8 mouse cellular contexts compared by ENCODE assay signal in the genomic region with DNA sequence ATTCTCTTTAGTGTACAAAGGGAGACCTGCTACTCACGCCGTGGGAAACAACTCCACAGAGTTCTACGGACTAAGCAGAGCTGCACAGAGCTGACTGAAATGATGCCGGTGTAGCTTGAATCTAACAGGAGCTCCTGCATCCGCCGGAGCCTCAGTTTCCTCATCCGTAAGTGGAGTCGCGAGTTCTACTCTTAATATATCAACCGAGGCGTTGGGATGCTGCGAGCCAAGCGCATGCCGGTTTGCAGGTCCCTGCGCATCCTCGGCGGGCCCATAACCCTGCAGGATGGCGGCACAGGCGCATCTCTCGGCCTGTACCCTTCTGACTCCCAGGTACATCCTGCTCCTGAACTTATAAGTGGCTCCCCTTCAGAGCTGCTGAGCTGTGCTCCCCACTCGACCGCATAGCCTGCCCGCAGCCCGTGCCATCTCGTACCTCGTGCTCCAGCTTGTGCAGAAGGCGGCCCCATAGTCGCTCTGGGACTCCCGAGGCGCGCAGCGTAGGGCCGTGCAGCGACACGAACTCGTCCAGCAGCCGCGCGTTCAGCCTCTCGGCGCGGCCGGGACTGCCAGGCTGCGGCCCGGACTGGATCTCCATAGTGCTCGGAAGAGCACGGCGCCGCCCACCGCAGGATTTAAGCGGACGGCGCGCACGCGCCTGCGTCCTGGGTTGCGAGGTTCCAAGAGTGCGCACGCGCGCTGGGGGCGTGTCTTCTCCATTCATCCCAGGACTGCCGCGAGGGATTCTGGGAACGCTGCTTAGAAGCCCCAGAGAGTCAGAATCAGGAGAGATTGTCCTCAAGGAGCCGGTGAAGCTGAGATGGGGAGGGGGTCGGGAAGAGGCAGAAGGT. TPM values are rescaled to one million over a fixed set of nuclear protein-coding genes. Genes with fewer than 3 reads are reported as not detected.
DNase-seq lines count a peak whose midpoint lies in the region; ATAC-seq and TF ChIP-seq lines count a peak whose summit lies in the region.

Ttll12 (minus strand) TSS at position 645 of the 851 bp plus-strand sequence.

- H3K4me2 ChIP-seq in forebrain, embryonic 12.5 days, result peak within 1 kb of the TSS; percentile 93
- H3K4me2 ChIP-seq in heart, postnatal 0 days (ENCODE audit: low read depth, low read length), result peak within 1 kb of the TSS; percentile 62
- peak within 1 kb of the TSS; percentile 93 for H3K4me2 ChIP-seq in liver, embryonic 16.5 days (ENCODE audit: low read depth, low read length)
- H3K4me2 ChIP-seq in neural tube, embryonic 13.5 days, result peak within 1 kb of the TSS; percentile 72

- no peak for TF ChIP-seq EP300 in heart, postnatal 0 days (IDR thresholded peaks at IDR 0.05; ENCODE audit: low read depth)

- no peaks in the 10 kb centered on the region for H3K9me3 ChIP-seq in E14TG2a.4 (ENCODE audit: low read length)
- no peaks in the 10 kb centered on the region for H3K9me3 ChIP-seq in forebrain, embryonic 12.5 days
- no peaks in the 10 kb centered on the region for H3K9me3 ChIP-seq in heart, postnatal 0 days (replicated peaks; ENCODE audit: control insufficient read depth, low read length)
- H3K9me3 ChIP-seq in liver, embryonic 16.5 days (replicated peaks; ENCODE audit: control insufficient read depth, low read length), result no peaks in the 10 kb centered on the region
- no peaks in the 10 kb centered on the region for H3K9me3 ChIP-seq in neural tube, embryonic 13.5 days

- ATAC-seq in forebrain, embryonic 12.5 days (ENCODE audit: low FRiP score), result peak; percentile 96
- ATAC-seq in heart, postnatal 0 days (ENCODE audit: insufficient read depth, low read depth), result peak; percentile 95
- peak; percentile 76 for ATAC-seq in liver, embryonic 16.5 days (ENCODE audit: low read depth)
- peak; percentile 95 for ATAC-seq in neural tube, embryonic 13.5 days (ENCODE audit: low read depth)

- H3K4me1 ChIP-seq in E14TG2a.4 (replicated peaks; ENCODE audit: low read depth, low read length), result peaks cover 36% of the 10 kb centered on the region
- peaks cover 22% of the 10 kb centered on the region for H3K4me1 ChIP-seq in forebrain, embryonic 12.5 days
- 0 out of 2 replicates have a peak, but pooled peaks cover 4% of the 10 kb centered on the region for H3K4me1 ChIP-seq in heart, postnatal 0 days (ENCODE audit: control insufficient read depth, insufficient read depth)
- H3K4me1 ChIP-seq in liver, embryonic 16.5 days (ENCODE audit: control insufficient read depth, low read depth, low read length), result peaks cover 43% of the 10 kb centered on the region
- H3K4me1 ChIP-seq in neural tube, embryonic 13.5 days (replicated peaks), result peaks cover 34% of the 10 kb centered on the region

- WGBS in forebrain, embryonic 12.5 days, result under 1% methylated on average over 68 of the region's 68 CpGs
- under 1% methylated on average over 68 of the region's 68 CpGs for WGBS in heart, postnatal 0 days
- under 1% methylated on average over 68 of the region's 68 CpGs for WGBS in liver, embryonic 16.5 days (ENCODE audit: insufficient replicate concordance)
- under 1% methylated on average over 68 of the region's 68 CpGs for whole genome bisulfite sequencing in neural tube, embryonic 13.5 days

- H3K9ac ChIP-seq in forebrain, embryonic 12.5 days, result peak within 1 kb of the TSS; percentile 77
- peak within 1 kb of the TSS; percentile 60 for H3K9ac ChIP-seq in heart, postnatal 0 days (replicated peaks; ENCODE audit: low read depth, low read length)
- peak within 1 kb of the TSS; percentile 89 for H3K9ac ChIP-seq in liver, embryonic 16.5 days (ENCODE audit: low read depth, low read length)
- peak within 1 kb of the TSS; percentile 84 for H3K9ac ChIP-seq in neural tube, embryonic 13.5 days

- peaks cover 37% of the 10 kb centered on the region for H3K36me3 ChIP-seq in E14TG2a.4 (ENCODE audit: insufficient read depth, low read length)
- H3K36me3 ChIP-seq in forebrain, embryonic 12.5 days (replicated peaks), result peaks cover 6% of the 10 kb centered on the region
- H3K36me3 ChIP-seq in heart, postnatal 0 days (replicated peaks; ENCODE audit: control insufficient read depth, insufficient read depth, low read length), result no peaks in the 10 kb centered on the region
- no peaks in the 10 kb centered on the region for H3K36me3 ChIP-seq in liver, embryonic 16.5 days (ENCODE audit: control insufficient read depth, insufficient read depth)
- H3K36me3 ChIP-seq in neural tube, embryonic 13.5 days, result 0 out of 2 replicates have a peak, but pooled peaks cover 12% of the 10 kb centered on the region

- no peaks in the 10 kb centered on the region for H3K27me3 ChIP-seq in E14TG2a.4 (ENCODE audit: insufficient read depth, low read length)
- H3K27me3 ChIP-seq in forebrain, embryonic 12.5 days, result no peaks in the 10 kb centered on the region
- H3K27me3 ChIP-seq in heart, postnatal 0 days (ENCODE audit: control insufficient read depth, insufficient read depth, low read length), result no peaks in the 10 kb centered on the region
- H3K27me3 ChIP-seq in liver, embryonic 16.5 days (ENCODE audit: control insufficient read depth, insufficient read depth, low read depth, low read length), result no peaks in the 10 kb centered on the region
- no peaks in the 10 kb centered on the region for H3K27me3 ChIP-seq in neural tube, embryonic 13.5 days

- peak within 1 kb of the TSS; percentile 66 for H3K27ac ChIP-seq in forebrain, embryonic 12.5 days
- no peak within 1 kb of the TSS for H3K27ac ChIP-seq in heart, postnatal 0 days (ENCODE audit: low read depth)
- peak within 1 kb of the TSS; percentile 99 for H3K27ac ChIP-seq in liver, embryonic 16.5 days (ENCODE audit: low read length)
- H3K27ac ChIP-seq in neural tube, embryonic 13.5 days (replicated peaks), result peak within 1 kb of the TSS; percentile 81

- H3K4me3 ChIP-seq in E14TG2a.4 (replicated peaks; ENCODE audit: low read length), result peak within 1 kb of the TSS; percentile 90
- H3K4me3 ChIP-seq in forebrain, embryonic 12.5 days (replicated peaks), result peak within 1 kb of the TSS; percentile 72
- peak within 1 kb of the TSS; percentile 69 for H3K4me3 ChIP-seq in heart, postnatal 0 days (ENCODE audit: low read depth, low read length)
- peak within 1 kb of the TSS; percentile 93 for H3K4me3 ChIP-seq in liver, embryonic 16.5 days (ENCODE audit: low read depth, low read length)
- H3K4me3 ChIP-seq in neural tube, embryonic 13.5 days, result peak within 1 kb of the TSS; percentile 80

- no peak for TF ChIP-seq CTCF in E14TG2a.4 (conservative IDR thresholded peaks at IDR 0.05; ENCODE audit: low read length)
- no peak for TF ChIP-seq CTCF in heart, postnatal 0 days (IDR thresholded peaks at IDR 0.05; ENCODE audit: low read depth)

- DNase-seq in c-Kit-positive CD71-positive TER-119-positive erythroid progenitor cells, embryonic 14.5 days (ENCODE audit: low spot score), result peak; percentile 98
- peak; percentile 95 for DNase-seq in heart, postnatal 0 days (ENCODE audit: low spot score)
- peak; percentile 98 for DNase-seq in kidney, postnatal 4 days
- peak; percentile 98 for DNase-seq in testis, postnatal 10 days (ENCODE audit: low spot score)

RNA-seq across cellular contexts. Expression of gene Ttll12, which starts in this region (rescaled TPM):
- polyA plus RNA-seq in forebrain, embryonic 12.5 days (2016; fragmentation: Nextera tagmentation; extraction: Ambion mirVana), result 45.9 and 49.9 TPM in 2 replicates
- total RNA-seq in heart, postnatal 0 days (2014; rRNA removed; ENCODE audit: low replicate concordance), result 14.7 and 15.9 TPM in 2 replicates
- polyA plus RNA-seq in heart, postnatal 0 days (2015; fragmentation: Nextera tagmentation; extraction: Ambion mirVana), result 7.8 and 8.6 TPM in 2 replicates
- 31.8 and 33.2 TPM in 2 replicates for polyA plus RNA-seq in liver, embryonic 16.5 days (2015; fragmentation: Nextera tagmentation; extraction: Ambion mirVana)
- polyA plus RNA-seq in neural tube, embryonic 13.5 days (2015; fragmentation: Nextera tagmentation; extraction: Ambion mirVana), result 37.3 and 42.0 TPM in 2 replicates
